Mouse (Mus musculus): ENCODE measurements at regions not wholly inside any gene's neighbourhood (a gene's known extent, or its start where the extent isn't known, plus 50 kb on each side); places are given as distances from the start of the nearest gene placed in this dataset.

GRCm38 (mm10) chr6:24269633-24270032 lies 101.7 kb upstream of the Slc13a1 start:
- DNase-seq (ENCODE audit: low read depth, low spot score), result no peak

GRCm38 (mm10) chr6:24263796-24264195 lies 95.9 kb upstream of the Slc13a1 start:
- no peak for DNase-seq (ENCODE audit: low read depth, low spot score)

- DNase-seq (ENCODE audit: low read depth, low spot score), result no peak
Observed at GRCm38 (mm10) chr6:24262578-24262977, 94.7 kb upstream of the Slc13a1 start.

GRCm38 (mm10) chr6:24245591-24245990 lies 77.7 kb upstream of the Slc13a1 start:
- no peak for DNase-seq (ENCODE audit: low read depth, low spot score)

- DNase-seq (ENCODE audit: low read depth, low spot score), result no peak
Observed at GRCm38 (mm10) chr6:24238541-24238940, 70.6 kb upstream of the Slc13a1 start.

- no peak for DNase-seq (ENCODE audit: low read depth, low spot score)
Observed at GRCm38 (mm10) chr6:24238054-24238453, 70.2 kb upstream of the Slc13a1 start.

GRCm38 (mm10) chr6:24233626-24234025 lies 65.7 kb upstream of the Slc13a1 start:
- no peak for DNase-seq (ENCODE audit: low read depth, low spot score)

- DNase-seq (ENCODE audit: low read depth, low spot score), result no peak
Observed at GRCm38 (mm10) chr6:24220589-24220988, 52.7 kb upstream of the Slc13a1 start.

GRCm38 (mm10) chr6:24219882-24220522 lies 52.1 kb upstream of the Slc13a1 start:
- DNase-seq (ENCODE audit: low read depth, low spot score), result no peak

Measured in CD4-positive, CD25-positive, alpha-beta regulatory T cell, adult 2 months (primary cell).